Mouse (Mus musculus) liver, postnatal 0 days (tissue): ENCODE results near the gene 1700025G04Rik.

ENCODE experiments used
- CTCF ChIP-seq: sonication (generic); IDR thresholded peaks from 2 replicates; pipeline ENCODE4 v1.5.1; 2016; ENCODE audit warnings: antibody characterized with exemption, low read depth
- EP300 ChIP-seq: IDR thresholded peaks from 2 replicates; pipeline ENCODE4 v1.6.1; 2016; ENCODE audit warnings: antibody characterized with exemption, low read depth, mild to moderate bottlenecking

- TF ChIP-seq CTCF: no peak
- TF ChIP-seq EP300: no peak
Measured at GRCm38 (mm10) chr1:151918806-151919357, 171.0 kb downstream of the 1700025G04Rik start.
